Mouse (Mus musculus) adrenal gland, postnatal 0 days (tissue): Measurements from ENCODE around the gene Gm45015. TPM values are rescaled to one million over a fixed set of nuclear protein-coding genes. Genes with fewer than 3 reads are reported as not detected.

Experiments
- polyA plus RNA-seq: library from polyadenylated mRNA; unstranded; fragments of >200 nt; fragmentation: Nextera tagmentation; extraction: Ambion mirVana; gene quantifications from 2 replicates; pipeline ENCODE4 v1.2.1, GENCODE M21; 2015

Gene Gm45015
- polyA plus RNA-seq, result not detected in 2 replicates

GRCm38 (mm10) chrX:73336740-73337139 lies at the start of gene Gm45015:
Gene Gm45015, minus strand, starts transcription at chrX:73336840.

GRCm38 (mm10) chrX:73342483-73342895 lies 5.8 kb upstream of the Gm45015 start, which contains the start of gene Zfp275:
Gene Zfp275, plus strand, starts transcription at chrX:73342621.

GRCm38 (mm10) chrX:73292876-73293275 lies 43.8 kb downstream of the Gm45015 start, which contains the start of the genes Xlr5a and Xlr5c:
Gene Xlr5a, minus strand, starts transcription at chrX:73292976.
Gene Xlr5c, minus strand, starts transcription at chrX:73292976.

Other genes with a start within 250 kb of the Gm45015 start
- gene Xlr3a, start 239.7 kb downstream of the Gm45015 start, polyA plus RNA-seq, result 1.9 and 3.3 TPM in 2 replicates
- gene Gm14685, start 219.8 kb downstream of the Gm45015 start, polyA plus RNA-seq, result 0.06 and 0.09 TPM in 2 replicates
- gene Xlr5b, start 188.0 kb downstream of the Gm45015 start, polyA plus RNA-seq, result not detected in 2 replicates
- not detected in 2 replicates for gene DXBay18, start 187.4 kb downstream of the Gm45015 start, polyA plus RNA-seq
- gene Spin2d, start 159.9 kb downstream of the Gm45015 start, polyA plus RNA-seq, result not detected in 2 replicates
- 3.0 and 18.5 TPM in 2 replicates for gene Xlr3b, start 144.6 kb downstream of the Gm45015 start, polyA plus RNA-seq
- gene Xlr4b, start 122.5 kb downstream of the Gm45015 start, polyA plus RNA-seq, result 0.62 and 9.2 TPM in 2 replicates
- 17.5 and 22.4 TPM in 2 replicates for gene F8a, start 108.5 kb downstream of the Gm45015 start, polyA plus RNA-seq
- 0.14 TPM in 1 of 2 replicates, not detected in the other for gene Xlr4c, start 93.7 kb downstream of the Gm45015 start, polyA plus RNA-seq
- gene Xlr3c, start 71.5 kb downstream of the Gm45015 start, polyA plus RNA-seq, result not detected in 2 replicates
- gene Xlr5a, start 43.9 kb downstream of the Gm45015 start, polyA plus RNA-seq, result 0.19 TPM in 1 of 2 replicates, not detected in the other
- gene Xlr5c, start 43.9 kb downstream of the Gm45015 start, polyA plus RNA-seq, result not detected in 2 replicates
- 4.1 and 4.5 TPM in 2 replicates for gene Zfp275, start 5.8 kb upstream of the Gm45015 start, polyA plus RNA-seq
- not detected in 2 replicates for gene Gm18336, start 61.9 kb upstream of the Gm45015 start, polyA plus RNA-seq
- gene Zfp92, start 74.3 kb upstream of the Gm45015 start, polyA plus RNA-seq, result 0.12 and 0.17 TPM in 2 replicates
- gene Trex2, start 98.5 kb upstream of the Gm45015 start, polyA plus RNA-seq, result 0.82 TPM in 1 of 2 replicates, not detected in the other
- 62.6 and 76.6 TPM in 2 replicates for gene Haus7, start 122.2 kb upstream of the Gm45015 start, polyA plus RNA-seq
- gene Bgn, start 146.8 kb upstream of the Gm45015 start, polyA plus RNA-seq, result 128 and 200 TPM in 2 replicates
- gene Atp2b3, start 166.2 kb upstream of the Gm45015 start, polyA plus RNA-seq, result 1.7 and 4.0 TPM in 2 replicates